Mouse (Mus musculus) midbrain, embryonic 11.5 days (tissue): Measurements from ENCODE around the gene Csnk2a2. TPM values are rescaled to one million over a fixed set of nuclear protein-coding genes. Genes with fewer than 3 reads are reported as not detected.

Source experiments
- ATAC-seq: fragments of 200-750 bp; cut with Nextera tagmentation; 2 replicates; pipeline ENCODE4 v1.8.0; 2017; ENCODE audit warnings: moderate TSS enrichment, moderate library complexity; ENCODE audit not compliant: low FRiP score
- DNase-seq: peaks from one replicate; pipeline ENCODE4 v3.0.0; 2015; ENCODE audit warnings: low spot score; ENCODE audit errors: missing footprints
- H3K27ac ChIP-seq: fragments of 300-500 bp; sonication (generic); 2 replicates; pipeline ENCODE4 v1.5.1; 2014; ENCODE audit warnings: low read depth, low read length
- H3K27me3 ChIP-seq: fragments of 300-500 bp; sonication (generic); 2 replicates; pipeline ENCODE4 v1.6.1; 2014; ENCODE audit warnings: mild to moderate bottlenecking, low read length, moderate library complexity, mixed read lengths; ENCODE audit not compliant: control insufficient read depth, insufficient read depth
- H3K36me3 ChIP-seq: fragments of 300-500 bp; sonication (generic); 2 replicates; pipeline ENCODE4 v1.6.1; 2014; ENCODE audit warnings: mild to moderate bottlenecking, low read length, moderate library complexity, mixed read lengths; ENCODE audit not compliant: control insufficient read depth, insufficient read depth
- H3K4me1 ChIP-seq: fragments of 300-500 bp; sonication (generic); 2 replicates; pipeline ENCODE4 v1.6.1; 2014; ENCODE audit warnings: low read length; ENCODE audit not compliant: control insufficient read depth, insufficient read depth
- H3K4me2 ChIP-seq: fragments of 300-500 bp; sonication (generic); 2 replicates; pipeline ENCODE4 v1.6.1; 2014; ENCODE audit warnings: mild to moderate bottlenecking, moderate library complexity
- H3K4me3 ChIP-seq: fragments of 300-500 bp; sonication (generic); 2 replicates; pipeline ENCODE4 v1.5.1; 2014; ENCODE audit warnings: low read depth, low read length
- H3K9ac ChIP-seq: fragments of 300-500 bp; sonication (generic); 2 replicates; pipeline ENCODE4 v1.6.1; 2014; ENCODE audit warnings: low read length
- H3K9me3 ChIP-seq: fragments of 300-500 bp; sonication (generic); 2 replicates; pipeline ENCODE4 v1.6.1; 2016; ENCODE audit warnings: low read length; ENCODE audit not compliant: control insufficient read depth
- WGBS: fragments of 180-500 bp; shearing (Covaris S2); extraction: QIAGEN DNeasy Blood & Tissue Kit; methylation state at CpG from one replicate; pipeline ENCODE4 v1.1.7; 2014; 5-methylcytosine and 5-hydroxymethylcytosine counted together
- polyA plus RNA-seq: library from polyadenylated mRNA; unstranded; fragments of >200 nt; fragmentation: Nextera tagmentation; extraction: Ambion mirVana; gene quantifications from 2 replicates; pipeline ENCODE4 v1.2.1, GENCODE M21; 2014

Csnk2a2 gene
- polyA plus RNA-seq, 1 experiment from 2014 or later = 14.7 TPM

- DNase-seq (no peak), ATAC-seq (no peak)
- Histone ChIP-seq H3K4me2 (no peak overlapping the region), H3K4me1 (no peaks in the 10 kb centered on the region), H3K27ac (no peak overlapping the region), H3K36me3 (peaks cover 7% of the 10 kb centered on the region; the same call in 1 of the 2 replicates), H3K9me3 (no peaks in the 10 kb centered on the region), H3K27me3 (no peaks in the 10 kb centered on the region), H3K4me3 (no peak overlapping the region), H3K9ac (no peak overlapping the region)
- 89% methylated on average over 7 of the region's 7 CpGs for WGBS
These were observed 42.2 kb downstream of the Csnk2a2 start for GRCm38 (mm10) chr8:95447661-95448060.

- H3K27ac ChIP-seq = no peak overlapping the region
- H3K4me3 ChIP-seq = no peak overlapping the region
- ATAC-seq (0 out of 2 replicates have a peak, but pooled peaks have one; percentile 16), DNase-seq (no peak)
- no peaks in the 10 kb centered on the region for H3K27me3 ChIP-seq
- peaks cover 1% of the 10 kb centered on the region; the same call in 1 of the 2 replicates for H3K36me3 ChIP-seq
- 98% methylated on average over 4 of the region's 4 CpGs for WGBS
- H3K4me1 ChIP-seq = no peaks in the 10 kb centered on the region
- no peak overlapping the region for H3K9ac ChIP-seq
- H3K4me2 ChIP-seq = no peak overlapping the region
- H3K9me3 ChIP-seq = no peaks in the 10 kb centered on the region
These were observed 44.8 kb downstream of the Csnk2a2 start for GRCm38 (mm10) chr8:95445042-95445441.

GRCm38 (mm10) chr8:95441491-95442039 is 48.3 kb downstream of the Csnk2a2 start:
- 67% methylated on average over 5 of the region's 5 CpGs for WGBS
- DNase-seq (no peak), ATAC-seq (no peak)
- H3K36me3 ChIP-seq = no peaks in the 10 kb centered on the region
- H3K9me3 ChIP-seq = no peaks in the 10 kb centered on the region
- no peak overlapping the region for H3K9ac ChIP-seq
- H3K4me3 ChIP-seq = no peak overlapping the region
- no peaks in the 10 kb centered on the region for H3K4me1 ChIP-seq
- H3K4me2 ChIP-seq = no peak overlapping the region
- H3K27me3 ChIP-seq = no peaks in the 10 kb centered on the region
- H3K27ac ChIP-seq = no peak overlapping the region

GRCm38 (mm10) chr8:95440168-95440709 is 49.6 kb downstream of the Csnk2a2 start:
- Histone ChIP-seq H3K4me2 (no peak overlapping the region), H3K4me3 (no peak overlapping the region), H3K36me3 (no peaks in the 10 kb centered on the region), H3K9ac (no peak overlapping the region), H3K27ac (no peak overlapping the region), H3K4me1 (no peaks in the 10 kb centered on the region), H3K9me3 (no peaks in the 10 kb centered on the region), H3K27me3 (no peaks in the 10 kb centered on the region)
- DNase-seq (no peak), ATAC-seq (no peak)
- WGBS = 84% methylated on average over 5 of the region's 5 CpGs

- H3K4me1 ChIP-seq = no peaks in the 10 kb centered on the region
- ATAC-seq = no peak
- no peaks in the 10 kb centered on the region for H3K36me3 ChIP-seq
- no peak overlapping the region for H3K27ac ChIP-seq
- no peaks in the 10 kb centered on the region for H3K9me3 ChIP-seq
- H3K4me3 ChIP-seq = no peak overlapping the region
- no peak overlapping the region for H3K9ac ChIP-seq
- H3K4me2 ChIP-seq = no peak overlapping the region
- no peak for DNase-seq
- H3K27me3 ChIP-seq = no peaks in the 10 kb centered on the region
- 90% methylated on average over 2 of the region's 2 CpGs for WGBS
These were observed 50.4 kb downstream of the Csnk2a2 start for GRCm38 (mm10) chr8:95439421-95439820.

- DNase-seq (no peak), ATAC-seq (no peak)
- WGBS = 60% methylated on average over 5 of the region's 5 CpGs
- Histone ChIP-seq H3K27me3 (no peaks in the 10 kb centered on the region), H3K9me3 (no peaks in the 10 kb centered on the region), H3K4me1 (peaks cover 15% of the 10 kb centered on the region), H3K9ac (no peak overlapping the region), H3K27ac (no peak overlapping the region), H3K4me3 (no peak overlapping the region), H3K4me2 (no peak overlapping the region), H3K36me3 (no peaks in the 10 kb centered on the region)
These were observed 52.4 kb downstream of the Csnk2a2 start for GRCm38 (mm10) chr8:95437341-95437992.

- H3K4me3 ChIP-seq = no peak overlapping the region
- H3K9me3 ChIP-seq = no peaks in the 10 kb centered on the region
- H3K27ac ChIP-seq = no peak overlapping the region
- peaks cover 20% of the 10 kb centered on the region for H3K4me1 ChIP-seq
- WGBS = 85% methylated on average over 3 of the region's 3 CpGs
- ATAC-seq = no peak
- no peak overlapping the region for H3K9ac ChIP-seq
- H3K4me2 ChIP-seq = no peak overlapping the region
- no peaks in the 10 kb centered on the region for H3K36me3 ChIP-seq
- DNase-seq = no peak
- H3K27me3 ChIP-seq = no peaks in the 10 kb centered on the region
These were observed 53.9 kb downstream of the Csnk2a2 start for GRCm38 (mm10) chr8:95435930-95436329.

GRCm38 (mm10) chr8:95435471-95435870 is 54.4 kb downstream of the Csnk2a2 start:
- H3K4me3 ChIP-seq = no peak overlapping the region

GRCm38 (mm10) chr8:95434686-95435439 is 55.0 kb downstream of the Csnk2a2 start, which contains the start of gene Cfap20:
TSS of gene Cfap20 (minus strand) at chr8:95434869.
- ATAC-seq = peak; percentile 98
- H3K4me1 ChIP-seq = peaks cover 30% of the 10 kb centered on the region
- WGBS = 1% methylated on average over 46 of the region's 51 CpGs

More at GRCm38 (mm10) chr8:95435471-95435870, 54.4 kb downstream of the Csnk2a2 start:
- no peaks in the 10 kb centered on the region for H3K27me3 ChIP-seq
- peaks cover 24% of the 10 kb centered on the region for H3K4me1 ChIP-seq
- no peak overlapping the region for H3K9ac ChIP-seq
- H3K36me3 ChIP-seq = no peaks in the 10 kb centered on the region
- peak overlapping the region; percentile 94; the same call in 1 of the 2 replicates for H3K4me2 ChIP-seq
- no peaks in the 10 kb centered on the region for H3K9me3 ChIP-seq
- no peak overlapping the region for H3K27ac ChIP-seq
- ATAC-seq = no peak
- WGBS = 94% methylated on average over 9 of the region's 9 CpGs
- DNase-seq = no peak

More at GRCm38 (mm10) chr8:95434686-95435439, 55.0 kb downstream of the Csnk2a2 start, which contains the start of gene Cfap20:
- no peaks in the 10 kb centered on the region for H3K36me3 ChIP-seq
- peak; percentile 100 for DNase-seq
- peak within 1 kb of the TSS; percentile 94 for H3K4me2 ChIP-seq
- peak within 1 kb of the TSS; percentile 94 for H3K4me3 ChIP-seq
- H3K27me3 ChIP-seq = no peaks in the 10 kb centered on the region
- H3K27ac ChIP-seq = peak within 1 kb of the TSS; percentile 67
- H3K9me3 ChIP-seq = no peaks in the 10 kb centered on the region
- H3K9ac ChIP-seq = peak within 1 kb of the TSS; percentile 95
